Mouse (Mus musculus): Measurements from ENCODE around the gene Fbxl14. TPM values are rescaled to one million over a fixed set of nuclear protein-coding genes. Genes with fewer than 3 reads are reported as not detected.
A peak's percentile ranks its signal among the peaks of the same experiment; 100 is the strongest.

Fbxl14 gene
- polyA plus RNA-seq, 1 experiment from 2014 or later, result 3.5 TPM

DNA sequence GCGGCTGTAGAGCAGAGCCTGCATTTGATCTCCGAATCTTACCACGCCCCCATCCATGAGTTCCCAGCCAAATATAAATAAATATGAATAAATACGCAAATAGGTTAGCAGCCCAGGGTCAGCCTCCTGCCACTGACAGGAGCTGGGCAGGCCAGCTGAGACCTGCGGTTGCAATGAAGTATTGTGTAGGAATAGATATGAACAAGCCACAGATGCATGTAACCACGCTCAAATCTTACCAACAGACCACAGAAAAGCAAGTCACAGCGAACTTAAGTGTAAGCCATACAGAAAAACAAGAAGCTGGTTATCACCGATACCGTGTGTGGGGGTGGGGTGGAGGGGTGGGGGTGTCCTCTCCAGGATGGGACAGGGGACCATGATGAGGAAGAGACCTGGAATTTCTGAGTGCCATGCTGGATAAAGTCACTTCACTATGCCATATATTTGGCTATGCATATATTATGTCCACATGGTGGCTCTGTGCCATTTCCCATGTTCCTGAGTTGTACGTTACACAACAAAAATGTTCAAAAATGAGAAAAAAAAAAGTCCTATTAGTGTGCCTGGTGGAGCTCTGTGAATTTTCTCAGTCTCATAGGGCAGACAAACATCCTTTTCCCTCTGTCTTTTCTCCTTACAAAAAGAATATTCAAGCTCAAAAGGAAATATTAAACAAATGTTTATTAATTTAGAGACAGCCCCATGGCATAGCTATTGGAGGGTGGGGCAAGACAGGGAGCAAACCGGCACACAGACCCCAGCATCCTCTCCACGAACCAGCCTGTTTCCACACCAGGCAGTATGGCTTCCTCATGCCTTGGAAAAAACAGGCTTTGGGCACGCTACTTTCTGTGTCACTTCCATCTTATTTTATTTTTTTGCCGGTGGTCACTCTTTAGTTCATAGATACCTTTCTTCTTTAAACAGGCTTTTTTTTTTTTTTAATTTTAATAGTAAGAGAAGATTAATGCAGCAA lies 28.2 kb upstream of the Fbxl14 start:
- WGBS, result 43% methylated on average over 14 of the region's 14 CpGs

DNA sequence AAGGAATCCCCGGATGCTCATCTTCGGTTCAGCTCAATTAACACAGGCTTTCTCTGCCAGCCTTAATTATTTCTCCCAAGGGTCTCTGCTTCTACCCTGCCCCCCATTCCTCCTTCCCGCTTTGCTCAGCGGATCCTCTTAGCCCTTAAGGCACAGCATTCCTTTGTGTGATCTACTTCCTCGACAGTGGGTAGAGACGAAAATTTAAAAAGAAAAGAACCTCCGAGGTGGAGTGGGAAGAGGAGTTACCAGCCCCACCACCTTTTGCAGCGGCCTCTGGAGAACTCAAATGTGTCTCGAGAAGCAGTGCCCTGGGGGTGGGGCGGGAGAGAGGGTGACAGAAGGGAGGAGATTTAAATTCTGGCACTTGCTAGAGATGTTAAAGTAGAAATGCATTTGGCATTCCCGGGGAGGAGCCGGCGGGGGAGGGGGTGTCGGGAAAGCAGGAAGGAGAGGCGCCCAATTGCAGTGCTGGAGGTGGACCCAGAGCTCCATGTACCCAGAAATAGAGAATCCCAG lies 27.4 kb upstream of the Fbxl14 start:
- H3K9ac ChIP-seq (replicated peaks), result peak overlapping the region; percentile 36
- no peaks in the 10 kb centered on the region for H3K36me3 ChIP-seq
- H3K27me3 ChIP-seq, result 0 out of 2 replicates have a peak, but pooled peaks cover 4% of the 10 kb centered on the region
- H3K4me2 ChIP-seq (replicated peaks), result peak overlapping the region; percentile 63
- peak; percentile 61 for ATAC-seq
- peaks cover 40% of the 10 kb centered on the region for H3K4me1 ChIP-seq (replicated peaks)
- WGBS, result 0% methylated on average over 15 of the region's 15 CpGs
- H3K4me3 ChIP-seq (replicated peaks), result peak overlapping the region; percentile 31
- H3K27ac ChIP-seq, result peak overlapping the region; percentile 80
- no peaks in the 10 kb centered on the region for H3K9me3 ChIP-seq

More for the DNA sequence above, 28.2 kb upstream of the Fbxl14 start:
- H3K27ac ChIP-seq, result peak overlapping the region; percentile 80
- no peaks in the 10 kb centered on the region for H3K36me3 ChIP-seq
- H3K4me1 ChIP-seq (replicated peaks), result peaks cover 40% of the 10 kb centered on the region
- ATAC-seq, result no peak
- H3K4me2 ChIP-seq (replicated peaks), result peak overlapping the region; percentile 63
- H3K4me3 ChIP-seq (replicated peaks), result peak overlapping the region; percentile 31
- H3K9ac ChIP-seq (replicated peaks), result no peak overlapping the region
- no peaks in the 10 kb centered on the region for H3K9me3 ChIP-seq
- H3K27me3 ChIP-seq, result 0 out of 2 replicates have a peak, but pooled peaks cover 4% of the 10 kb centered on the region

DNA sequence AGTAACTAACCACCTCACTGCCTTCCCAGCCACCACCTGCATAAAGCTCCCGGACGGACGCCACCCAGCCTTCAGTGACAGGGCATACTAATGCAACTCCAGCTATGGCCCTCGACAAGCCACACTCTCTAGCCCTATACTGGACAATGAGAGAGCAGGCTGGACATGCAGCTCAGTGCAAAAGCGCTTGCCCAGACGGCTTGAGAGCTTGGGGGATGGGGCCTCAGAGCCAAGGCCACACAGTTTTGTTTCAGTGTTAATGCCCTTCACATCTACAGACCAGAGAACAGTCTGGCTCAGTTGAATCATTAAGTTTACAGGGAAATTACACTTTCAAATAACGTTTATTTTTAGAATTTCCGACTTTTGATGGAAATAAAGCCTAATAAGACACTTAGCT lies 21.3 kb upstream of the Fbxl14 start:
- no peaks in the 10 kb centered on the region for H3K9me3 ChIP-seq
- no peak overlapping the region for H3K9ac ChIP-seq (replicated peaks)
- H3K27ac ChIP-seq, result no peak overlapping the region
- no peaks in the 10 kb centered on the region for H3K36me3 ChIP-seq
- WGBS, result 64% methylated on average over 8 of the region's 8 CpGs
- no peak overlapping the region for H3K4me3 ChIP-seq (replicated peaks)
- H3K27me3 ChIP-seq, result no peaks in the 10 kb centered on the region
- no peaks in the 10 kb centered on the region for H3K4me1 ChIP-seq (replicated peaks)
- ATAC-seq, result no peak
- no peak overlapping the region for H3K4me2 ChIP-seq (replicated peaks)

DNA sequence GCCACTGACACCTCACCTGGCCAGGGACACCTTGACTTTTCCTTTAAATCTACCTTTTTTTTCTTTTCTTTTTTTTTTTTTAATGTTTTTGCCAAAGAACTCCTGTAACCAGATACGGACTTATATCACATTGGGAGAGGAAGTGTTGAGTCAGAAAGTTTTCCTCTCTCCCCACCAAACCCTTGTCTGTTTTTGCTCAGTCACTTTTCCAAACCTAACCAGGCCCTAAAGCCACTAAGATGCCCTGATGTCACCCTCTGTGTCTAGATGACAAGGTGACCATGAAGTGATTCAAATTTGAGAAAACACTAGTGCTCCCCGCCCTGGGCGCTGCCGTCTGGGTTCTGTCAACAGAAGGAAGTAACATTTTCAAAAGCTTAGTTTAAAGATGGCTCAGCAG lies 20.4 kb upstream of the Fbxl14 start:
- WGBS, result 83% methylated on average over 4 of the region's 4 CpGs
- Histone ChIP-seq H3K36me3 (no peaks in the 10 kb centered on the region), H3K27me3 (no peaks in the 10 kb centered on the region), H3K4me1 (replicated peaks) (no peaks in the 10 kb centered on the region), H3K9me3 (no peaks in the 10 kb centered on the region), H3K27ac (no peak overlapping the region), H3K4me2 (replicated peaks) (no peak overlapping the region), H3K9ac (replicated peaks) (no peak overlapping the region), H3K4me3 (replicated peaks) (no peak overlapping the region)
- no peak for ATAC-seq

DNA sequence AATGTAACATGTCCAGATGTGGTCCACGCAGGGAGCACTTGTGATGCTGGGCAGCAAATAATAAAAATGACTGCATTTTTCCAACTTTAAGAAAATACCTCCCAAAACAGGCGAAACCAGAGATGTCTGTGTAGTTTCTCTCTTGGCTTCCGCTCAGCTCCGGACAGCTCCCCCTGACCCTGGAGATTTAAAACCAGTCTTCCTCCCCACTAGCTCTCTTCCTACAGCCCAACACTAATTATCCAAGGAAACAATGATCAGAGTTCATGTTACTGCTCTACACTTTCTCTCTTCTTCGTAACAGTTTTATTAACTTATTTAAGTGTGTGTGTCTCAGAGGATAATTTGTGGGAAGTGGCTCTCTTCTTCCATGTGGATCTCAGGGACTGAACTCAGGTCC lies 19.1 kb upstream of the Fbxl14 start:
- ATAC-seq, result no peak
- H3K27me3 ChIP-seq, result no peaks in the 10 kb centered on the region
- H3K4me2 ChIP-seq (replicated peaks), result no peak overlapping the region
- H3K4me3 ChIP-seq (replicated peaks), result no peak overlapping the region
- H3K9me3 ChIP-seq, result no peaks in the 10 kb centered on the region
- H3K36me3 ChIP-seq, result no peaks in the 10 kb centered on the region
- H3K27ac ChIP-seq, result no peak overlapping the region
- no peaks in the 10 kb centered on the region for H3K4me1 ChIP-seq (replicated peaks)
- WGBS, result 92% methylated on average over 5 of the region's 5 CpGs
- no peak overlapping the region for H3K9ac ChIP-seq (replicated peaks)

DNA sequence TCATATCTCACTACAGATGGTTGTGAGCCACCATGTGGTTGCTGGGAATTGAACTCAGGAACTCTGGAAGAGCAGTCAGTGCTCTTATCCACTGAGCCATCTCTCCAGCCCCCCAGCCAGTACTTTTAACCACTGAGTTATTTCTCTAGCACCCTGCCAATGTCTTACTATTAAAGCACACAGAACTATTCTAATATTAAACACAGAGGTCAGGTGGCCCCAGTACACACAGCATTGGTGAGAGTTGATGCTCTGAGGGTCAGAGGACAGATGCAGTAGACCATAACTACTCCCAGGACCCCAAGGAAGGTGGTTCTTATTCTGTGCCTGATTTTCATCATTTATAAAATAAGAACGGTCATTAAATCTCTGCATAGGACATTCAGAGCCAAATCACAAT lies 13.3 kb upstream of the Fbxl14 start:
- 95% methylated on average over 1 of the region's 1 CpGs for whole genome bisulfite sequencing

DNA sequence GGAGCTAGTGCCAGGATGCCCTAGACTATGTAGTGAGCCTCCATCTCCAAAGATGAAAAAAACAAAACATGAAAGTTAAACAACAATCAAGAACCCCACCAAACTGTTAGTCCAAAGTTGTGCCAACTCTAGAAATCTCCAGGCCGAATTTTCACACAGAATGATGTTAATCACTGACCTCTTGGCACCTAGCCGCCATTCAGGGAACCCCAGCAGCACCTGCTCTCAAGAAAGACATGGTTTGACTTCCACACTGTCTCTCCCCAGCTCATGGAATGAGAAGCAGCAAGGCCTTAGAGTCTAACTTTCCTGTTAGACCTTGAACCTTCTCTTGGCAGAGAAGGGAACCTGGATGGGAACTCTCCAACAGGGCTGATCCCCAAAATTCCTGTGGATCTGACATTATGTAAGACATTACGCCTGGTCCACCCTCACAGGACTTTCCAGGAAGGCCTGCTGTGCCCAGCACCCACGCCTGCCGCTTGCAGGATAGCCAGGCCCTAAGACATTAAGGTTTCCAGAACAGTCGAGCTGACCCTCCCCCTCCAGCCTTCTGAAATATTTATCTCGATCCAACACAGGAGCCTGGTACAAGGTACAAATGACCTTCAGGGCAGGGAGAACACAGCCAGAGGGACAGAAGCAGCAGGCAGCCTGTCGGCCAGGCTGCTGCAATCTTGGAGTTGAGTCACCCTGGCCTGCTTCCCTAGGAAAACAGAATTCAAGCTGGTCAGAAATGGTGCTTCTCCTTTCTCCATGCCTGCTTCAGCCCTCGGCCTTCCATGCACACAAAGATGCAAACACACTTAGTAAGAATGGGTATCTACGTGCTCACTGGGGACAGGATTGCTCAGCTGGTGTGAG lies 12.3 kb upstream of the Fbxl14 start:
- H3K36me3 ChIP-seq, result no peaks in the 10 kb centered on the region
- H3K4me1 ChIP-seq (replicated peaks), result no peaks in the 10 kb centered on the region; the same call in 1 of the 2 replicates
- no peak overlapping the region for H3K9ac ChIP-seq (replicated peaks)
- ATAC-seq, result no peak
- no peak overlapping the region for H3K4me2 ChIP-seq (replicated peaks)
- WGBS, result 75% methylated on average over 10 of the region's 10 CpGs
- no peaks in the 10 kb centered on the region for H3K9me3 ChIP-seq
- H3K4me3 ChIP-seq (replicated peaks), result no peak overlapping the region
- H3K27me3 ChIP-seq, result no peaks in the 10 kb centered on the region
- H3K27ac ChIP-seq, result no peak overlapping the region

More for the DNA sequence above, 13.3 kb upstream of the Fbxl14 start:
- no peaks in the 10 kb centered on the region for H3K27me3 ChIP-seq
- ATAC-seq, result no peak
- H3K4me2 ChIP-seq (replicated peaks), result no peak overlapping the region
- no peaks in the 10 kb centered on the region for H3K36me3 ChIP-seq
- H3K4me3 ChIP-seq (replicated peaks), result no peak overlapping the region
- H3K9ac ChIP-seq (replicated peaks), result no peak overlapping the region
- H3K4me1 ChIP-seq (replicated peaks), result no peaks in the 10 kb centered on the region; the same call in 1 of the 2 replicates
- H3K27ac ChIP-seq, result no peak overlapping the region
- H3K9me3 ChIP-seq, result no peaks in the 10 kb centered on the region

DNA sequence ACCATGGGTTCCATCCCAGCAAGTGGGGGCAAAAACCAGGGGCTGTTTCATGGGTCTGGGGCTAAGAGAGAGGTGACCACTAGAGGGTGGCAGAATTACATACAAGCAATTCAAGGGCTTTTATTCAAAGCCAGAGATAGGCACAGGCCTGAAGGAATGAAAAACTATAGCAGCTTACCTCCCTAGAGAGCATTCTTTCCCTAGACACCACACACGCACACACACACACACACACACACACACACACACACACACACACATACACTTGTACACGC lies 11.7 kb upstream of the Fbxl14 start:
- H3K4me2 ChIP-seq (replicated peaks), result no peak overlapping the region
- H3K27me3 ChIP-seq, result no peaks in the 10 kb centered on the region
- no peaks in the 10 kb centered on the region for H3K36me3 ChIP-seq
- no peak for ATAC-seq
- H3K4me3 ChIP-seq (replicated peaks), result no peak overlapping the region
- no peak overlapping the region for H3K9ac ChIP-seq (replicated peaks)
- no peaks in the 10 kb centered on the region; the same call in 1 of the 2 replicates for H3K4me1 ChIP-seq (replicated peaks)
- no peaks in the 10 kb centered on the region for H3K9me3 ChIP-seq
- WGBS, result 72% methylated on average over 2 of the region's 2 CpGs
- no peak overlapping the region for H3K27ac ChIP-seq

DNA sequence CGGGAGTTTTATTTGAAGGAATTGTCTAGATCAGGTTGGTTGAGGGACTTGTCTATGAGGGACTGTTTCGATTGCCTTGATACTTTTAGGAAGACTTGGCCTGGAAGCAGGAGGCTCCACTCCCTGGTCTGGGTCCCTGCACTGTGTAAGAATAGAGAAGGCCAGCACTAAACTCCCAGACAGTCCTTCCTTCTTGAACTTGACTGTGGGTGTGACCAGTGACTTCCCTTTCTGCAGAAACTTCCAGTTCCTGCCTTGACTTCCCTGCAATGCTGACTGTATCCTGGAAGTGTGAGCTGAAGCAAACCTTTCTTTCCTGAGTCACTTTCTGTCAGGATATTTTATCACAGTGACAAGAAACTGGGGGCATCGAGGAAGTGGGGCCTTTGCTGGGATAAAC lies 8.7 kb upstream of the Fbxl14 start:
- no peak overlapping the region for H3K4me3 ChIP-seq (replicated peaks)
- no peaks in the 10 kb centered on the region for H3K36me3 ChIP-seq
- H3K4me1 ChIP-seq (replicated peaks), result no peaks in the 10 kb centered on the region; the same call in 1 of the 2 replicates
- H3K27ac ChIP-seq, result no peak overlapping the region
- ATAC-seq, result no peak
- H3K9ac ChIP-seq (replicated peaks), result no peak overlapping the region
- H3K27me3 ChIP-seq, result no peaks in the 10 kb centered on the region
- no peak overlapping the region for H3K4me2 ChIP-seq (replicated peaks)
- WGBS, result 92% methylated on average over 3 of the region's 3 CpGs
- H3K9me3 ChIP-seq, result no peaks in the 10 kb centered on the region

DNA sequence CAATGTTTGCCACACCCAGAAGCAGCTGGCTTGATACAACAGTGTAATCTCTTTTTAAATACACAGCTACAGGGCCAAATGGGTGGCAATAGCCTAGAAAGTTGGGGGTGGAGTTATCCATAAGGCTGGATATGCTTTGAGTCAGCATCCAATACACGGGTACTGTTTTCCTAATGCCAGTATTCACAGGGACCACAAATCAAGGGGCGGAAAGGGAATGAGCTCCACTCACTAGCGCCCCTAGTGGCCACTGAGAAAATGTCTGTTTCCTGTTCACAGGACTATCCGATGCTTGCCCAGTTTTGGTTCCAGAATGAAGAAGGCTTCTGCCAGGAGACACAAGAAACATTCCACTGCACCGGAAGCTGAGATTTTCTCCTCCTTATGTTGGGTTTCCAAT lies 7.3 kb upstream of the Fbxl14 start:
- no peak overlapping the region for H3K9ac ChIP-seq (replicated peaks)
- 27% methylated on average over 5 of the region's 5 CpGs for WGBS
- ATAC-seq, result peak; percentile 62

DNA sequence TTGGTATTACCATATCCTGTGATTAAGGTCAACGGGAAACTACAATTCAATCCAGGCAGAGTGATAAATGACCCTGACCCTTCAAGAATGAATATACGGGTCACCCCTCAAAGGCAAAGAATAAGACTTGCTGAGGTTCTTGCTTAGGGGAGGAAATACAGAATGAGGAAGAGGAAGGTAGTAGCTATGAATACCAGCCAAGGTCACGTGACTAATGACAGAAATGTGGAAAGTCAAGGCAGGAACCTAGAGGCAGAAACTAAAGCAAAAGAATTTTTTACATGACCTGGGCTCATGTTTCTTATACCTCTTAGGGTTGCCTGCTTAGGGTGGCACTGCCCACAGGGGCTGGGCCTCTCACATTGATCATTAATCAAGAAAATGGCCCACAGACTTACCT lies 6.8 kb upstream of the Fbxl14 start:
- 84% methylated on average over 3 of the region's 3 CpGs for WGBS
- ATAC-seq, result no peak
- Histone ChIP-seq H3K4me1 (replicated peaks) (peaks cover 3% of the 10 kb centered on the region), H3K4me3 (replicated peaks) (no peak overlapping the region), H3K27me3 (no peaks in the 10 kb centered on the region), H3K4me2 (replicated peaks) (no peak overlapping the region), H3K27ac (no peak overlapping the region), H3K9ac (replicated peaks) (no peak overlapping the region), H3K9me3 (no peaks in the 10 kb centered on the region), H3K36me3 (no peaks in the 10 kb centered on the region)

More for the DNA sequence above, 7.3 kb upstream of the Fbxl14 start:
- no peaks in the 10 kb centered on the region for H3K27me3 ChIP-seq
- H3K4me1 ChIP-seq (replicated peaks), result no peaks in the 10 kb centered on the region; the same call in 1 of the 2 replicates
- no peak overlapping the region for H3K27ac ChIP-seq
- H3K4me2 ChIP-seq (replicated peaks), result no peak overlapping the region
- H3K9me3 ChIP-seq, result no peaks in the 10 kb centered on the region
- H3K4me3 ChIP-seq (replicated peaks), result no peak overlapping the region
- no peaks in the 10 kb centered on the region for H3K36me3 ChIP-seq

DNA sequence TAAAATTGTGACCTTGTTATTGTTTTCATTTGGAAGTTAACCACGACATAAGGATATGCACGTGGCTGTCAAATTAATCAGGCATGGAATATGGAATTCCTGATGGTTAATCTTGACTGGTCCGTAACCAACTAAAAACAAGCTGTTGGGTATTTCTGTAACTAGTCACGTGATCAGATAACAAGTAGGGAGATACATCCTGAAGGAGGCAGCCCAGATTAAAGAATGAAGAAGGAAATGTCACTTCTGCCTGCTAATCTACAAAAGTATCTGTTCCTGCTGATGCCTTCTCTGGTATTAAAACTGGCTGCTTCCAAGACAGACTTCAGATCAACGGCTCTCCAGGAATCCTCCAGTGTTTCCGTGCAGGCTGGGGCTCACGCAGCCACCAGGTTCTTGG lies 6.0 kb upstream of the Fbxl14 start:
- H3K9me3 ChIP-seq, result no peaks in the 10 kb centered on the region
- H3K4me3 ChIP-seq (replicated peaks), result no peak overlapping the region
- no peak overlapping the region for H3K4me2 ChIP-seq (replicated peaks)
- no peak overlapping the region for H3K9ac ChIP-seq (replicated peaks)
- no peak overlapping the region for H3K27ac ChIP-seq
- ATAC-seq, result no peak
- H3K36me3 ChIP-seq, result no peaks in the 10 kb centered on the region
- peaks cover 11% of the 10 kb centered on the region for H3K4me1 ChIP-seq (replicated peaks)
- no peaks in the 10 kb centered on the region for H3K27me3 ChIP-seq
- 89% methylated on average over 7 of the region's 7 CpGs for WGBS

All from midbrain, embryonic 13.5 days (tissue).